Mouse (Mus musculus): ENCODE measurements around the gene Bpgm. TPM values are rescaled to one million over a fixed set of nuclear protein-coding genes. Genes with fewer than 3 reads are reported as not detected.

Bpgm gene
- total RNA-seq, 2 experiments from 2014 or later: 69.3 to 76.2 TPM

DNA sequence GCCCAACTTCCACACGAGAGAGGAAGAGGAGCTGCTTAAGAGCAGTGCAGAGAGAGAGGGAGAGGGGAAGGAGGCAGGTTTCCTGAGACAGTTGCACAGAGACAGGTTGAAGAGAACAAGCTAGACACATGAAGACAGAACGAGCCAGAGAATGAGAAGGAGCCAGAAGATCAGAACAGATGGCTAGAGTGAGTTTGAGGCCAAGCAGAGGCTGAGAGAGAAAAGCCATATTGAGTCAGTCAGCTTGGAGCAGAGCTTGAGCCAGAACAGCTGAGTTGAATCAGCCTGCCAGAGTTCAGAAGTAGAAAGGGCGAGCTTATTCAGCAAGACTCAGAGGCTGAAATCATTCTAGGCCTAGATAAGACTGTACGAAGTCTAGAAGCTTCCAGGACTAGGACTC, 6.8 kb downstream of the Bpgm start:
- no peak for DNase-seq (ENCODE audit: low spot score in 2 of 2)
- intact Hi-C loops (cut with DNase I): no loop called here

DNA sequence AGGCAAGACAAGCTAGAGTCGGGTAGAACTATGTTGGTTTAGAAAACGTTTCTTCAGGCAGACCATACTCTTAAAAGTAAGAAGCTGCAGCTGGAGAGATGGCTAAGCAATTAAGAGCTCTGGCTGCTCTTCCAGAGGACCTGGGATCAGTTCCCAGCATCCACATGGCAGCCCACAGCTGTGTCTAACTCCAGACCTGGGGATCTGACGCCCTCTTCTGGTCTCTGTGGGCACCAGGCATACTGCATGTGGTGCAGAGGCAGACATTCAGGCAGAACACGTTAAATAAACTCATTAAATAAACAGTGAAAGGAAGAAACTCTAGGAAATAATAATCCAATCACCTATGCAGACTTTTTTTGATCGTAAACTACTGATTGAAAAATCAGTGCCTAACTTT, 7.4 kb downstream of the Bpgm start:
- intact Hi-C loops (cut with DNase I): no loop called here
- no peak for DNase-seq (ENCODE audit: low spot score in 2 of 2)

DNA sequence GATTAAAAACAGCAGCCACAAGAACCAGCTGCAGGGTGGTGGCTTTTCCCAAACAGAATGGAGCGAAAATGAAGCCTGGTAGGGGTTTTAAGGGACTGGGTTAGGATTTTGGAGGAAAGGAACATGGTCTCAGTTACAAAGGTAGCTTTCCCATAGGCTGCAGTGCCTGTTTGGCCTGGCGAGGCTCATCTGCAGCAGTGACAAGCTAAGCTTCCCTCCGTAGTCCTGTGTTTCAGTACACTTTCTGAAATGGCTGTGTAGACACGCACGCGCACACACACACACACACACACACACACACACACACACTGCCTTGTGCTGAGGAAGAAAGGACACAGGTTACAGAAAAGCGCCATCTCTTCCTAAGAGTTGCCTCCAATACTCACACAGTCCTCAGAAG, 7.8 kb downstream of the Bpgm start:
- intact Hi-C loops (cut with DNase I): no loop called here

DNA sequence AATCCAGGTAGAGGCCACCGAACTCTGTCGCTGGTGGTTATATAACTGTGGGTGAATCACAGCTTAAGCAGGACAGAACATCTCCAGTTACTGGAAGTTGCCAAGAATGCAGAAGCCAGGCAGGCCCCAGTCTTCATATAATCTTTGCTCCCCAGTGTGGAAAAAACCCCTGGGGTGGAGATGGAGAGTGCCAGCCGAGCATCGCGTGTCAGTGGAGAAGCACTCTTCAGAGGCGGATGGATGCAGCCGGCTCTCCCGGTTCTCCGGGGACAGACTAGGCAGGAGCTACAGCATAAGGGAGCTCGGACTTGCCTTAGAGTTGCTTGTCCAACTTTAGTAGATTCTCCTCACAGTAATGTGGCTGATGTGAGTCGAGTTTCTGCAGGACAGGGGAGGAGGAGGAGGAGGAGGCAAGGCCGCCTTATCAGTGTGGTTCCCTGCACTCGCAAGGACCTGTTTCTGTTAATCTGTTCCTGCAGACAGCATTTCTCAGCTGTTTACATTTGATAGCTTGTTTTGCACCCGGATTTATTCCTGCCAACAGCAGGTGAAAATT, 10.1 kb downstream of the Bpgm start:
- DNase-seq (ENCODE audit: low spot score in 2 of 2): peak in 1 of 2 experiments; percentile 34

More for the DNA sequence above, 7.8 kb downstream of the Bpgm start:
- no peak for DNase-seq (ENCODE audit: low spot score in 2 of 2)

DNA sequence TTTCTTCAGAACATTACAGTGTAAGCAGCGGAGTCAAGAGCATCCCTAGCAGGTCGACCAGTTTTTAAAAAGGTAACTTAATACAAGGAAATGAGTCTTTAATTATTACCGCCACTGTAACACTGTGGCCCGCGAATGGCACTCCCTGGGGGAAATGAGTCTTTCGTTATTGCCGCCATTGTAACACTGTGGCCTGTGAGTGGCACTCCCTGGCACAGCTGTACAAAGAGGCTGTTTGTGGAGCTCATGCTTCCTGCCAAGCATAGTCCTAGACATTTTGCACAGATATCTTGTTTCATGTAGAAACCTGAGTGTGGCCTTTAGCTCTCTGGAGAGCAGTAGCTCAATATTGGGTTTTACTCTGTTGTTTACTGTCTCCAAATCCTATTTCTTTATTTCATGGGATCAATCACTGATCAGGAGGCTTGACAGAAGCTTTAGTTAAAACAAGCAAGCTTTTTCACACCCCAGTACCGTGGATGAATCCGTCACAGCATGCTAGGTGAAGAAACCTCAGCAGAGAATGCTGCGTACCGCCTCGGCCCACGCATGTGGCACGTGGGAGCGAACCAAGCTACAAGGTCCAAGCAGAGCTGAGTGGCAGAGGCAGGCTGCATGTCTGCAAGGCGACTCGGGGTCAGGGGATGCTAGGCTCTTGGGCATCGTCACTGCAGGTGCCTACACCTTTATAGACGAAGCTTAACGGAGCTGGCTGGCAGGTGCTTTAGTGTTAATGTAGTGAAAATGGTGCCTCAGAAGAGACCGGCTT, 17.5 kb downstream of the Bpgm start:
- DNase-seq (ENCODE audit: low spot score in 2 of 2): peak in 1 of 2 experiments; percentile 19
- intact Hi-C loops (cut with DNase I): no loop called here

More for the DNA sequence above, 10.1 kb downstream of the Bpgm start:
- intact Hi-C loops (cut with DNase I): no loop called here

DNA sequence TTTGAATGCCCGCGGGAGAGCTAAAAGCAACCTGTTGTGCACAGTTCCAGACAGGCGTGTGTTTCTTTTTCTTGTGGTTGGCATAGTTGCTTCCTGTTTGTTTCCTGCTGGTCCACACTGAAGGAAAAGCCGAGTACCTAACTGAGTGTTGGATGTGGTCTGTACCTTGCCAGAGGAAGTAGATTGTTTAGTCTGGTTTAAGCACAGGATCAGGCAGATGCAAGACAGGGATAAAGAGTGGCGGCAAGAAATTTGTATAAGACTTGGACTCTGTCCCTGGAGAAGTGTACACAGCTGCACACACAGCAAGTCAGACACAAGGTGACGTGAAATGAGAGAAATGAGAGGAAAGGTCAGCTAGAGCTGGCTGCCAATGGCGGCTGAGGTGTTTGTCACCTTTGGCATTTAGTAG, 19.1 kb downstream of the Bpgm start:
- DNase-seq (ENCODE audit: low spot score in 2 of 2): no peak
- intact Hi-C loops (cut with DNase I): no loop called here

DNA sequence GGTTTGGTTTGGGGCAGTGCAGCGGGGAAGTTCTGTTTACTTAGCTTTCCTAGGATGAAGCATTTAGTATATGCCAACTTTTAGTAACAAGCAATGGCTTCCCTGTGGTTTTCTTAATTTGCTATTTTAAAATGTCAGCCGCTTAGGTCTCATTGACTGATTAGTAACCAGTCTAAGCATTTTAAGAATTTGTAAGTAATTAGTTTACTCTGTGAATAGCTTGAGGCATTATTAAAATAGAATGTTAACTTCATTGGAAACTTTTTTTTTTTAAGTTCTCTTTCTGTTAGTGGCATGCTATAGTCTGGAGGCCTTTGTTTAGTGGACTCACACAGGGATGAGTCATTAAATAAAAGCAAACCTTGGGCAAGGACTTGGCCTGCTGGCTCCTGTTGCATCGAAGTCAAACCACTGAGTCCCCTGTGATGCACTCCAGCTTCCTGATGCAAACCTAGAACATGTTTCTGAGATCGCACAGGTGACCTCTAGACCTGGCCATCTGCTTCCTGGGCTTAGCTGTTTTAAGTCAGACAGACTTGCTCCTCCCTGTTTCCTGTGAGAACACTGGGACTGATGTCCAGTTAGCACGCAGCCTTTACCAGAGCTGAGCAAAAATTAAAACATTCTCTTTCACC, 22.1 kb downstream of the Bpgm start:
- intact Hi-C loops (cut with DNase I): no loop called here
- DNase-seq (ENCODE audit: low spot score in 2 of 2): no peak

DNA sequence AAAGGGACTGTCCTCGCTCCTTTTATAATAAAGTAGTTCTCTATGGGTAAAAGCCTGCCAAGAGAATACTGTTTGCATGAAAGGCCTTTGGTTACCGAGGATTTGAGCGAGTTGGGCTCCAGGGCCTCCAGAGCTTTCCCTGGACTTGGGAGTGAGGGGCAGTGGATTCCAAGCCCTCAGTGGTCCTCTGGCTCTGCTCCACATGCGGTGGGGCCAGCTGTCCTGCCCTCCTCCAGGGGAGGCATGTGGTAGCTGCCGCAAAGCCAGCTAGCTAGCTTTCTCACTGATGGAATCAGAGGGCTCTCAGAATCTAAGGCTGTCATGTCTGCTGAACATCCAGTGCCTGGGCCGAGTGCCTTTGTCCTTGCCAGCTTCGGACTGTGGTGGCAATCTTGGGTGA, 26.3 kb downstream of the Bpgm start:
- intact Hi-C loops (cut with DNase I): no loop called here
- no peak for DNase-seq (ENCODE audit: low spot score in 2 of 2)

DNA sequence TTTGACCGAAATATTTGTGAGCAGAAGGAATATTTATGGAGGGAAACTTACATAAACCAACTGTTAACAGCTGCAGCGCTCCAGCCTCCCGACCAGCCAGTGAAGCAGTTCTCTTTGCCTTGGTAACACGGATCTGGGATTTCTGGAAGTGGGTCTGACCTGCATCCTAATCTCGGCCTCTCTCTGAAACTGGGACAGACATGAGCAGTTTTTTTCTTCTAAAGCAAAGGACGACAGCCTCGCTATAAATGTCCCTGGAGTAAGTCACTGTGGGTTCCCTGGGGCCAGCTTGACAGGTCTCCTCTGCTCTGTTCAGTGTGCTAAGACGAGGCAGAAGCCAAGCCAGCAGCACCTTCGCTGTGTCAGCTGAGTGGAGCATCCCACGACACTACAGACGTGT, 29.9 kb downstream of the Bpgm start:
- intact Hi-C loops (cut with DNase I): no loop called here

DNA sequence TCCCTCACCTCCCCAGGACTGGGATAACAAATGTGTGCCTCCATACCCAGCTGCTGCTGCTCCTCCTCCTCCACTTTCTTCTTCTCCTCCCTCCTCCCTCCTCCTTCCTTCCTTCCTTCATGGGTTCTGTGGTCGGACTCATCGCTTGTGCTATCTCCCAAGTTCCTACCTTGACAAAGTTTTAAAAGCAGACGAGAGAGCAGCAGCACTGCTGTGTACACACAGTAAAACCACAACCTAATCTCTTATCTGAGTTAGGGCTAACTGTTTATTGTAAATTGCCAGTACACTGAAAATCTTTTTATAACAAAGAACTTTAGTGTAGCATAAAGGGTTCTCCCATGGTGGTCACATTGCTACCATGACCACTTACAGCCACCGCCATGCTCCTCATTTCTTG, 31.6 kb downstream of the Bpgm start:
- intact Hi-C loops (cut with DNase I): no loop called here
- DNase-seq (ENCODE audit: low spot score in 2 of 2): no peak

More for the DNA sequence above, 29.9 kb downstream of the Bpgm start:
- peak; percentile 27 to 54 for DNase-seq (ENCODE audit: low spot score in 2 of 2)

DNA sequence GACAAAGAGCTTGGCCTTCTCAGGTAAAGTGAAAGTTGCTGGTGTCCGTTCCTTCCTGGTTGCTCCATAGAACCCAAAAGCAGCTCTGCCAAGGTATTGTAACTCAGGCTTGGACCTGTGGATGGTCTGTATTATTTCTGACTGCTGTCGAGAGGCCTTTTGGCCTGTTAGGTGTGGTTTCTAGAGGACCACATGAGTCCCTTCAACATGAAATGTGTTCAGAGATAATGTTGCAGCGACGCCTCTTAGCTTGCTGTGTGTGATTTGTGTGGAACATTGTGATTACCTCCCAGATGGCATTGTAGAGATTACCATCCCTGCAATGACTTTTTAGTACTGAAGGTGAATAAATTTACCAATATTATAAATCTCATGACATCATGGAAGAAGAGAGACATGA, 32.0 kb downstream of the Bpgm start:
- intact Hi-C loops (cut with DNase I): no loop called here
- no peak for DNase-seq (ENCODE audit: low spot score in 2 of 2)

DNA sequence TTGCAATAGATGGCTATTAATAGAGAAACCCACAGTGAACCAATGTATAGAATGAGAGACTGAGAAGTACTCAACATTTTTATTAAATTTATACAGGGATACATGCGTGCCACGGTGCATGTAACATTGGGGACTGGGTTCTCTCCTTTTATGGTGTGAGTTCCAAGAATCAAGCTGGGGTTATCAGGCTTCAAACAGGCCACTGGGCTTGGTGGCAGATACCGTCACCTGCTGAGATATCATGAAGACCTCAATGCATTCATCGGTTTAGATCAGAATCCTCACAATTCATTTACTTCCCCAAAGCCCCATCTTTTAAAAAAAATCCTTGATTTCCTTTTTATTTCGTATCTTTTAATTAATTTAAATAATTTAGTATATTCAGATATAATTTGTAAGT, 34.3 kb downstream of the Bpgm start:
- intact Hi-C loops (cut with DNase I): loop anchor here (5.0 kb wide), 2 partner anchors 367 to 417 kb away; partner anchors contain the start of gene Cyren
- no peak for DNase-seq (ENCODE audit: low spot score in 2 of 2)

DNA sequence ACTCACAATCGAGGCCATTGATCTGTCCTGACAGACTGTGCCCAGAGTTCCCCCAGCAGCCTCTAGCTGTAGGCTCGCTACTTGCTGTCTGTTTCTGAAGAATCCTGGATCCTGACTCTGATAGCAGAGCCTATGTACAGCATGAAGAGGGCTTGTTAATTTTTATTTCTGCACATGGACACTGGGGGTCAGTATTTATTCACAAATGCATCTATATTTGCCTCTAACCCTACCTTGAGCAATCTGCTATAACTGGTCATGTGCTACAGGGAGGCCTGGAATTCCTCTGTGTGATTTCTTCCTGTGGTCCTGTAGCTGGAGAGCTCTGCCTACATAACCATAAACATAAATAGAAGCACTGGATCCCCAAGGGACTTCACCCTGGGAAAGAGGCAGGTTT, 35.4 kb downstream of the Bpgm start:
- intact Hi-C loops (cut with DNase I): loop anchor here (1.0 to 5.0 kb wide), 3 partner anchors 243 to 416 kb away; partner anchors contain the start of gene Cyren

DNA sequence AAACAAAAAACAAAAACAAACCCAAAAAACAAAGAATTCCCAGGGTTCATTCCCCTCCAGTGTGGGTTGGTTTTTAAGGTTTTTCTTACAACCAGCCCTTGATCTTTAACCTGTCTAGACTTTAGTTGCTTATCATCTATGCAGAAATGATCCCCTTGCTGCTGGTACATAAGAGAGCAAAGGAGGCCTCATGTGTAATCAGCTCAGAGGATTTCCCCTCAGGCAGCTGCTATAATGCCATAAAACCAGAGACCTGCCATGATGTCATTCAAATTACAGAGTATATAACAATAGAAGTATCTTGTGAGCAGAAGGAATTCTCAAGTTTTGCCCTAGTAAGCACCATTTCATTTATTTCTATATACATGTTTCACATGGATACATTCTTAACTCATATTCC, 36.7 kb downstream of the Bpgm start:
- intact Hi-C loops (cut with DNase I): loop anchor here (5.0 kb wide), 2 partner anchors 365 to 415 kb away; partner anchors contain the start of gene Cyren
- no peak for DNase-seq (ENCODE audit: low spot score in 2 of 2)

More for the DNA sequence above, 35.4 kb downstream of the Bpgm start:
- DNase-seq (ENCODE audit: low spot score in 2 of 2): peak; percentile 11 to 37

DNA sequence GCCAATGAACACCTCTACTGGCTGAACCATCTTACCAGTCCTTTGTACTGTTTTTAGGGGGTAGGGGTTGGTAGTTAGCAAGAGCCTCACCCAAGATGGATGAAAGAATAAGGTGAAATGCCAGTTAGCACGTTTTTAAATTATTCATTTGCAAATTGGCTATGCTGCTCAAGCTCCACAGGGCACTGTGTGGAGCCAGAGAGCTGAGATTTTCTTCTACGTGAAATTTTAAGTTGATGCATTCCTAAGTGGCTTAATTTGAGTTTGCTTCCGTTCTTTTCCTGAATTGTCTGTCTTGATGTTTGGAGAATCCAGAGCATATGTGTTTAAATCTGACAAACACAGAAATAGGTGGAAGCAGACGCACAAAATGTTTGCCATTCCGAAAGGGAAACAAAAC, 38.6 kb downstream of the Bpgm start:
- intact Hi-C loops (cut with DNase I): loop anchor here (5.0 kb wide), 2 partner anchors 363 to 413 kb away; partner anchors contain the start of gene Cyren
- DNase-seq (ENCODE audit: low spot score in 2 of 2): peak; percentile 35 to 56

DNA sequence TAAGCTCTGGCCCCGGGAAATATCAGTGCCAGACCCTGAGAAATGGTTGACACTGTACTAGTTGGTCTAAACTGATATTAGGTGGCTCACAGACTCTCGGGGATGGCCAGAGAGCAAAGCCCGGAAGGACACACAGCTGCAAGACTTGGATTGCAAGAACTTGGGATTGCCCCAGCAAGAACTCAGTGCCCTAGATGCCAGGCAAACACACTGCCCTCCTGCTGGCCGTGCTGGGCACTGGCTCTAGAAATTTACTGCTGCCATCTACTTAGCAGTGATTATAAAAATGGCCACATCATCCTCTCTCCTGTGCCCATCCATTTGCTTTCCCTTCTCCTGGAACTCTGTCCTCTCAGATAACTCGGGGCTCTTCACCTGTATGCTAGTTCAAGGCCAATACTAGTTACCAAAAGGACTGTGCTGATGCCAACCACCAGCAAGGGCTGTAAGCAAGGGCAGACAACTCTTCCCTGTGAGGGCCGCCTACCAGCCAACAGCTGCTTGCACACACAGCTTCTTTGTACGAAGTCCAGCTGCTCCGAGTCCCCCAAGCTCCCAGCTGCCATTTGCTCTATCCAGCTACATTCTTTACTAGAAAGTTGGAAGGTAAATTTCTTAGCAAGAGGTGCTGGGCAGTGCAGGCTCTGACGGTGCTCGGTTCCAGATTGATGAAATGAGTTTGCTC, 39.2 kb downstream of the Bpgm start:
- intact Hi-C loops (cut with DNase I): no loop called here
- no peak for DNase-seq (ENCODE audit: low spot score in 2 of 2)

DNA sequence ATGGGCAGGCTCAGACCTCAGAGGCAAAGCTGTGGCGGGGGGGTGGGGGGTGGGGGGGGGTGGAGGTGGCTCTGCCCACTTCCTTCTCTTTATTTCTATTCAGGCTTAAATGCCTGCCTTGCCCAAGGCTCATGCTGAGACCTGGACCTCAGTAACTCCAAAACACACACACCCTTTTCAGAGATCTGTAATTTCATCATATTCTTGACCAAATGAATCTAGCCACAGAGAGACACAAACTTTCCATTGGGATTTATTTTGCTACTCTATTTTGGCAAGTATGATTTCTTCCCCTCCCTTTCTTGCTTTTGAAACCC, 39.7 kb downstream of the Bpgm start:
- intact Hi-C loops (cut with DNase I): no loop called here
- no peak for DNase-seq (ENCODE audit: low spot score in 2 of 2)

DNA sequence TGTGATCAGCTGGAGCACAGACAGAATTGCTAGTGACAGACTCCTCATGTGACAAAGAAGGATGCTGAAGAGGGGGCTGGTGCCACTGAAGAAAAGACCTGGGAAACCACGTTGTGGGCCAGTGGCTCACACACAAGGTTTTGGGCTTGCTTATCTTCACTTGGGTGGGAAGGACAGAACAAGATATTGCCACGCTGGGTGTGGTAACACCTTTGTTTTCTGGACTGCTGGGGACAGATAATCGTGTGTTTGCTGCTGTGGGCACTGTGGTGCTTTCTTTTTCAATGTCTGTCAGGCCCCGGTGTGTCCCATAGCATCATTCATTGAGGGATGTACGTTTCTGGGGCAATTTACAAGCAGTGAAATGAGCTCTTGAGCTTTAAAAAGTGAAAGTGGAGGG, 41.7 kb downstream of the Bpgm start:
- intact Hi-C loops (cut with DNase I): no loop called here
- no peak for DNase-seq (ENCODE audit: low spot score in 2 of 2)

DNA sequence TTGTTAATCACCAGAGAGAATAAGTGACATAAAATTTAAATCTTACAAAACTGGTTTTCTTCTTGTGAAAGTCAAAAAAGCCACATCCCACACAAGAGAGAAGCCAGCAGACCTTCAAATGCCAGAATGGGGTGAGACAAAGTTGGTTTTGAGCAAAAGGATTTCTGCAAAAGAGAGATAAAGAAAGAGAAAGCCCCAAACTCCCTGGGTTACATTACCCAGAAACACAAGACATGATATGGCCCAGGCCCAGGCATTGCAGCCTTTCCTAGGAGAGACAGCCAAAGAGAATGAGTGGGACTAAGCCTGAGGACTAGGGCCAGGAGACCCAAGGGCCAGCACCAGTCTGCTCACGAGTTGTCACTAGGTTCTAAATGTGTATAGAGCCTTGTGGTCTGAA, 43.1 kb downstream of the Bpgm start:
- no peak for DNase-seq (ENCODE audit: low spot score in 2 of 2)
- intact Hi-C loops (cut with DNase I): no loop called here

DNA sequence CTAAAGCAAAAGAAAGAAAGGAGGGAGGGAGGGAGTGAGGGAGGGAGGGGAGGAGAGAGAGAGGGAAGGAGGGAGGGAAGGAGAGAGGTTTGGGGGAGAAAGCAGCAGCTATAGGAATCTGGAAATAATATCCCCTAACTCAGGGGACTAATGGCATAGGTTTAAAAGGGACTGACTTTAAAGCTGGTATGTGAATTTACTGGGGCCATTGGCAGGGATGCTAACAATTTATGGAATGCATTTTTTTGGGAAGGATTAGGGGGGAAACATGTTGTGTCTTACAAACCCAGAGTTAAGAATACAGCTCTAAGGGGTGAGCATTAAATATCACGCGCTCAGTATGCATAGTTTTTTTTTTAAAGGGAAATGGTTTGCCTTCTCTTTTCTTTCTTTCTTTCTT, 44.5 kb downstream of the Bpgm start:
- intact Hi-C loops (cut with DNase I): no loop called here
- no peak for DNase-seq (ENCODE audit: low spot score in 2 of 2)

Measured in left cerebral cortex, postnatal 25 days (tissue).